Mouse (Mus musculus) urinary bladder, postnatal 4 days (tissue): ENCODE data around the gene Apbb2.
A peak's percentile ranks its signal among the peaks of the same experiment; 100 is the strongest.
"Not testable (repeated sequence)": the region's sequence is repeated elsewhere in the genome, so short reads cannot be mapped to it uniquely, and the experiment has no call there.

Experiments
- DNase-seq, 2 experiments: peaks; one replicate each; pipeline ENCODE4 v3.0.0; 2021 to 2022; ENCODE audit warnings: low spot score in 2 of 2

The Apbb2 gene

DNA sequence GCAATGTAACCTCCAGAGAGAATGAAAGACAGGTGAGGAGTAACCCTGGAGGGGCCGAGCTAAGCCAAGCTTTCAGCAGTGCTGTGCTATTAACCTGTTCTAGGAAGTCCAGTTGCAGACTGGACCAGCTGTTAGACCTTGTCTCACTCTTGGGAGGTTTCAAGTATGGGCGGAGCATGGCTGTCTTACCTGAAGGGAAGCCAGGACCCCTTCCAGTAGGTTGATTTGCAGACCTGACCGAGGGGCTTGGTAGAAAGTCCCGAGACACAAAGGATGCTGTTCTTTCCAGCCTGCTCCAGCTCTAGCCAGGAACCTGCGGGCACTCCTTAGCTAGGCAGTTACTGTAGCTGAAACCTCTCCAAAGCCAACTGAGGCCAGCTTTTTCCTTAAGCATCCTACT, 322.5 kb downstream of the Apbb2 start:
- DNase-seq: no peak

DNA sequence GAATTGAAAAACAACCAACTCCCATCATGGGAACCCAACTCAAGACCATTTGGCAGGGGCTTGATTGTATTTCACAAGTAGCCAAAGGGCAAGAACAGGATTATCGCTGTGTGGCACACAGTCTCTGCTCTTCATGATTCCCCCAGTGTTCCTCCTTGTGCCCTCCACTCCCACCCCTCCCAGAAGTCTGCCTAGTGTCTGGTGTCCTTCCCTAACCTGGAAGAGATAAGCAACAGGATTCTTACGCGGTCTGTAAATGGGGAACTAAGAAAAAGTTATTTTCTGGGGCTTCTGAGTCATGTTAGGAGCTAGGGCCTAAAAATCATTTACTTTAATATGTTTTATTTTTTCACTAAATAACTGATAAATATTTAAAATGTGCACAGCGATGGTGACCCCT, 323.6 kb downstream of the Apbb2 start:
- DNase-seq: no peak

DNA sequence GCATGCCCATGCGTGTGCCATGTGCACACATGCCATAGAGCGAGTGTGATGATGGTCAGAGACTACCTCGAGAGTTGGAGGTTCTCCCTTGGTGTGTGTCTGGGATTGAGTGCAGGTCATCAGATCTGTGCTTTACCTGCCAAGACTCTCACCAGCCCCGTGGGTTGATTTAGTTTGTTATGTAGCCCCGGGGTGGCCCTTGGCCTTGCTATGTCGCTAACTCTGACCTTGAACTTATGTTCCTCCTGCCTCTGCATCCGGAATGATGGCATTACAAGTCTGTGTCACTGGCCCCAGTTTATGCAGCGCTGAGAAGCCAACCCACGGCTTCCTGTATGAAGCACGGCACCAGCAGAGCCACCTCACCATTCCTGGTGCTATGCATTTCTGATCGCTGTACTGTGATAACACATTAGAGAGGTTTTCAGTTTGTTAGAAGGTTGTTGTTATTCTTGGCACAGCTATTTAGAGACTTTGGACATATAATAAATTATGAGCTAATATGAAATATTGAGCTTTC, 324.4 kb downstream of the Apbb2 start:
- DNase-seq: no peak

DNA sequence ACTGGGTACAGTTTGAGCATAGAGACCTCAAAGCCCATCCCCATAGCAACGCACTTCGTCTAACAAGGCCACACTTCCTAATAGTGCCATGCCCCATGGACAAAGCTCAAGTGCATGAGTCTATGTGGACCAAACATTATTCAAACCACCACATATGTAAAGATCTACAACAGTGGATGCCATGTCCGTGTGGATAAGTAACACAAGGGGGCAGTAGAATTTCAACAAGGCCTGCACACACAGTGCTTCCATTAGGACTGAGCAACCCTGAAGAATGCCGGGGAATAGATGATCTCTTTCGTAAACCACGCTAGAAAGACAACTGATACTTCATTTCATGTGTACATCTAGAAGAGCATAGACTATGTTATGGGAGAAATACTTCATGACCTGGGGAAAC, 337.8 kb downstream of the Apbb2 start:
- no peak for DNase-seq

DNA sequence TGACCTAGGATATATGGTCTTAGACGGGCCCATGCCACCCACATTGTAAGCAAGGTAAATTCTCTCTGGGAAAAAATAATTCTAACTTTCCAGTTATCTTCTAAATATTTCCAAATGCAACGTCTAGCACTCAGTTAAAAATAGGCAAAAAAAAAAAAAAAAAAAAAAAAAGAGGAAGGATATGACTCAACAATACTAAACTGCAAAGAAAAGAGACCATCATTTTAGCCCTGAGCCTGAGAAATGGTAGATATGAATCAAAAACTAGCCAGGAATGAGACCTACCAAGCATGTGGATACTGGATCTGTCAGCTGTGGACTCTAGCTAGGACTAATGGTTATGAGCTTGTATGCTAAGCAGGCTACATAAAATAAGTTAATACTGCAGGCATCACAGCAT, 338.9 kb downstream of the Apbb2 start:
- no peak for DNase-seq

DNA sequence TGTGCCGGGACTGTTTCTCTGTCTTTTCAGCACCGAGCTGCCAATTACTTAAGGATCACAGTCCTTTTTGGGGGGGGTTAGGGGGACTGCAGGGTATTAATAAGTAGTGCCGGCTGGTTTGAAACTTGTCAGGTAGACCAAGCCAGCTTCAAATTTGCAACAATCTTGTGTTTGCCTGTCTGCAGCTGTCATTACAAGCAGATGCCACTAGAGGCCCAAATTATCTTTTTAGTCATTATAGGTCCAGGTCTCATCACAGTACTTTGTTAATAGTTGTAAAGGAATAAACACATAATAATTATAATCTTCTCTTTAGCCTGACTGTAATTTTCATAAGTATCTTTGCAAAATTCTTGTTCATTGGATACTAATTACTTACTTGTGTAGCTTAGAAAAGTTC, 344.2 kb downstream of the Apbb2 start:
- no peak for DNase-seq

DNA sequence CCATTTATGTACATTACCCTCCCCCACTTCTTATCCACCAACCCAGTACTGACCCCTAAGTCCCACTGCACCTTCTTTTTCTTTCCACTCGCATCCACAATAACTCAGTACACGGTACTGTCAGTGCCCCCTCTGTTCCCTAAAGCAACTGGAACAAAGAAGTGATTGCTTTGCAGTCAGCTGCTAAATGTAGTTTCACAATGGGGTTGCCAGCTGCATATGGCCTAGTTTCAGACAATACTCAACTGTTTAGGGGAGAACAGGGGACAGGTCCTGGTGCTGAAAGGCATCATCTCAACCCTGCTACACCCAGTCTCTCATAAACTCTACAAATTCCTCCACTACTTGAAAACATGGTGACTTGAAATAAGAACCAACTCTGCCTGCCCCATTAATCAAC, 347.4 kb downstream of the Apbb2 start:
- no peak for DNase-seq

DNA sequence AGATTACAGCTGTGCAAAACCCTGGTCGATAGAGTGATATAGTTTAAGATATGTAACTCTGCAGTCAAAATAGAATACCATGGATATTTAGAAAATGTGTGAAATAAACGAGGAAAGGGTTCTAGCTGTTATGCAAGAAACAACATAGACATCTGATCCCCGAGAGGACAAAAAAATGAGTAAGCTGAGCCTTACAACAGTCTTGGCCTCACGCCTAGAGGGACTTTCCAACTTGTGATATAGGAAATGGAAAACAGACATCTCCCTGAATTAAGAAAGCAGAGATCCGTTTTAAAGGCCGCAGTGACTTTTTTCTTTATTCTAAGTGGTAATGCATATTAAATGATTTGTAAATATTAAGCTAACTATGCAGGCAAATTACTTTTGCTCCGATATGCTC, 349.0 kb downstream of the Apbb2 start:
- DNase-seq: no peak

DNA sequence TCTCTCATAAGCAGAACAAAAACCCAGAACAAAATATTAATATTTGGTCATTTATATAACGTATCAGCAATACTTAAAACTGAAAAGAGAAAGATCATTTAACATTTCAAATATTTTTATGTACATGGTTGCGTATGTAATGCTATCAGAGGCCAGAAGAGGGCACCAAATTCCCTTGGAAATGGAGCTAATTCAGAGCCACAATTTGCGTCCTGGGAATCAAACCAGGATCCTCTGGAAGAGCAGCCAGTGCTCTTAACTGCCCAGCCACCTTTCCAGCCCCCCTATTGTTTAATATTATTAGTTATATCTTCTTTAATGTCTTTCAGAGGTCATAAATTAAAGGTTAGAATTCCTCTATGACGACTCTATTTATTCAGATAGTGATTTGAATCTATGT, 355.2 kb downstream of the Apbb2 start:
- no peak for DNase-seq

DNA sequence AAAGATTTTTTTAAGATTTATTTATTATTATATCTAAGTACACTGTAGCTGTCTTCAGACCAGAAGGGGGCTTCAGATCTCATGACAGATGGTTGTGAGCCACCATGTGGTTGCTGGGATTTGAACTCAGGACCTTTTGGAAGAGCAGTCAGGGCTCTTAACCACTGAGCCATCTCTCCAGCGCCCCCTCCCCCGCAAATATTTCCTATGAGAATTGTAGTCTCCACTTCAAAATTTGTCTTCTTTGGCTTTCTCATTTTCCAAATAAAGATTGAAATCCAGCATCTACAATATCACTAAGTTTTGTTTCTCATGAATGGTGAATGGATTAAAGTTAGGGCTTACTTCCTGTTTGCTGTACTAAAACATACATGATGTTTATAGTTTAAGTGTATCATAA, 356.1 kb downstream of the Apbb2 start:
- DNase-seq: no peak

DNA sequence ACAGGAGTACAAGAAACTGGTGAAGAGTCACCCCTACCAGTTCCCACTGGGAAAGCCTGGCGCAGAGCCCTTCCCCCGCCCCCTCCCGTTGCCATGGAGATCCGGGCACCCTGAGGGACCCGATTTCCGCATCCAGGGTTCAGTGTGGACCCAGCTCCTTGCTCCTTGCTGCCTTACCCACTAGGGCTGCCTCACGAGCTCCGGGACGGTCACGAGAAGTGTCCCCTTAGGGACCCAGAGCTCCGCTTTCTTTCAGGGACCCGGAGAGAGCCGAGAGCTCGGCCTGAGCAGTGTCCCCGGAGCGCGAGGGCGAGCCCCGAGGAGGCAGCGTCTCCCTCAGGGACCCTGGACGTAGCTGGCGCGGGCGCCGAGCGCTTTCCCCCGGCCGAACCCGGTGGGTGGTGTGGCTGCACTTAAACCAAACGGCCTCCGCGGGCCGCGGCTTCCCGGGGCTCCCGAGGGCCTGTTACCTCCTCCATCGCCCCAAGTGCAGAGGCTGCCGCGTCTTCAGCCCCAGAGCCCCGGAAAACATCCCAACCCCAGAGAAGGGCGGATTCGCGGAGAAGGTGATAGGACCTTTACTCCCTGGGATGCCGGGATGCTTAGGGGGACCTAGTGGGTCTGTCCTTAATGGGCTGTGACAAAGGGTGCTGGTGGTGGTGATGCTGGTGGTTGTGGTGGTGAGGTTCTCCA, 358.7 kb downstream of the Apbb2 start, which contains the start of gene Nsun7:
Gene Nsun7, plus strand, starts transcription at position 142 of the 693 bp plus-strand sequence.
- DNase-seq: peak; percentile 54 to 81

DNA sequence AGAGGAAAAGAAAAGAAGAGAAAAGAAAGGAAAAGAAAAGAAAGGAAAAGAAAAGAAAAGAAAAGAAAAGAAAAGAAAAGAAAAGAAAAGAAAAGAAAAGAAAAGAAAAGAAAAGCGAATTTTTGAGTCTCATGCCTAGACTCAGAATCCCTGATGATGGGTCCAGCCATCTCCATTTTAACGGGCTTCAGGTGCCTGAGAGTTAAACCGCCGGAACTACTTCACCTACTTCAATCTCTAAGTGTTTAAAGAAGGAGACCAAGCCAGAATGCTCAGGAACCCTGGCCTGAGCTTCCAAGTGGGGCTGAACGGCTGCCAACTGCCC, 359.2 kb downstream of the Apbb2 start:
- DNase-seq: not testable (repeated sequence)

DNA sequence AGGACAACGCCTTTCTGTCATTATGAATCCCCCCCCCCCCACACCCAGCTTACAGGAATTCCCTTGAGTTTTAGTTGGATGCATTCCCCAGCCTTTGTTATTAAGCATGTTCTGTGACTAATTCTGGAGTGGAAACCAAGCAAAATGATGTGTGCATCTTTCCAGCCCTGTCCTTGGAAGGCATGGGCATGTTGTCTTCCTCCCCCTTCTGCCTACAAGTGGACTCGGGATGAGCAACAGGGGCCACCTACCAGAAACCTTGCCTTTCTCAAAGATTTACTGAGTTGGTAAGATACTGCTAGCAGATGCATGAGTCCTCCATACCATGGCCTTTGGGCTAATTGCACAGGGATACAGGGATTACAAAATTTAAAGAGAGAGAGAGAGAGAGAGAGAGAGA, 359.6 kb downstream of the Apbb2 start:
- DNase-seq: no peak

DNA sequence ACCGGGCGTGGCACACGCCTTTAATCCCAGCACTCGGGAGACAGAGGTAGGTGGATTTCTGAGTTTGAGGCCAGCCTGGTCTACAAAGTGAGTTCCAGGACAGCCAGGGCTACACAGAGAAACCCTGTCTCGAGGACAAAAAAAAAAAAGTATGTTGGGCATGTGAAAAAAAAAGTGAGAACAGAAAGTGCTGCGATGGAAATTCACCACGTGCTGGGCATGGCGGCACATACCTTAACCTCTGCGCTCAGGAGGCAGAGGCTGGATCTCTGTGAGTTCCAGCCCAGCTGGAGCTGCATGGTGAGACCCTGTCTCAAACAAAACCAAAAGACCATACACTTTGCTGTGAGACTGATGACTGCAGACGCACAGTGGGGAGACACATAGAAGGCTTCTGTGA, 363.5 kb downstream of the Apbb2 start:
- no peak for DNase-seq

DNA sequence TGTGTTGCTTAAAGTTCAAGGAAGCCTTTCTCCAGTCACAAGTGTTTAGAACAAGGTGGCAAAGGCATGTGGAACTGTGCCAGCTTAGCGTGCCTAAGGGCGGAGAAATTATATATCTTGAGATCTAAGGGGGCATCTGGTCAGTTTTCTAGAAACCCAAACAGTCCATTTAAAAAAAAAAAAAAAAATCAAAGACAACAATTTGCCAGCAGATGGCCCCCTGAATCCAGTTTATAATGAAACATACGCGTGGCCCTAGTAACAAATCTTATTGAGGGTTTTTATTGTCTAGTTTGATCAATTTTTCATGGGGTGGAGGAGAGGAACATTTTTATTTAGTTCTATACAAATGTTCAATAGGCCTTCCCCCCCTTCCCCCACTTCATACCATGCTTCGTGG, 365.4 kb downstream of the Apbb2 start:
- DNase-seq: no peak
